Mouse (Mus musculus) urinary bladder, postnatal 4 days (tissue): ENCODE measurements at regions not wholly inside any gene's neighbourhood (a gene's known extent, or its start where the extent isn't known, plus 50 kb on each side); places are given as distances from the start of the nearest gene placed in this dataset.

Experiments
- DNase-seq, 2 experiments: peaks; one replicate each; pipeline ENCODE4 v3.0.0; 2021 to 2022; ENCODE audit warnings: low spot score in 2 of 2

DNA sequence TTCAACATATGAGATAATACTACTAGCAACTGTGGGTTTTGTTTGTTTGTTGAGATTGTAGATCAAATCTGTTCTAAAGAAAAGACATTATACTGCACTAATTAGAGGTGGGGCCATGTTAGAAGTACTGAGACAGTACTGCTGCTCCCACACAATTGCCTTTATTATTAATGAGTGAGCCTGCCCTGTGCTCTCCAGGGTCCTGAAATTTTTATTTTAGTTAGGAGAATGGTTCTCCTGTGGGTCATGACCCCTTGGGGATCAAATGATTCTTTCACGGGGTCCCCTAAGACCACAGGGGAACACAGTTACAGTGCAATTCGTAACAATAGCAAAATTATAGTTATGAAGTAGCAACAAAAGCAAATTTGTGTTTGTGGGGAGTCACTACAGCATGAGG is 268.8 kb downstream of the Gm9195 start:
- DNase-seq, result no peak

DNA sequence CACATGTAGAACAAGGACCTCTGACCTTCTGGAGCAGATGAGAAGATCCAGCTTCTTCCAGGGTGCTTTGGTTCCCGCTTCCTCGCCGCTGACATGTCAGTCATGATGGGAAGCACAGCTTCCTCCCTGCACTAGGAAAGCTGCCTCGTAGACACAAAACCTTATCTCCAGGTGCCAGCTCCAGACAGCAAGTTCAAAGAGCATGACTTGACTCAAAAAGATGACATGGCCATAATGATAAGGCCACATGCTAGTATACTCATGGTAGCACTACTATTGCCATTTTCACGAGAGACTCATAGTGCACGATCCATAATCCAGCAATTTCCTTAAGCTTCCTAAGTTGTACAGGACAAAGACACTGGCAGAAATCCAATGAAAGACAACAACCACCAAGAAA is 272.1 kb downstream of the Gm9195 start:
- no peak for DNase-seq

DNA sequence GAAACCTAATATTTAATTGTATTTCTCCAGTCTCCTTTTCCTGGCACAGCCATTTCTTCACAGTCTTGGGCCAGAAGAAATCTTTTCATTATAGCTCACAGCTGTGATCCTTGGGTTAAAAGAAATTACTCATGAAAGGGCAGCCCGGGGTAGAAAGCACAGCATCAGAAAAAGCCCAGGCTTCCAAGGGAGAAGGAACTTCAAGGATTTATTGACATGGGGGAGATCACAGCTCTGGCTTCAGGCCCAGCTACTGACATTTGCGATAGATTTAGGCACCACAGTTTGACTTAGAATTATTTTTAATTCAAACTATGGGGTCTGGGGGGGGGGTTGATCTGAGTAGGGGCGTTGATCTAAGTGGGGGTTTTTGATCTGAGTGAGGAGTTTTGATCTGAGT is 291.3 kb downstream of the Gm9195 start:
- no peak for DNase-seq

DNA sequence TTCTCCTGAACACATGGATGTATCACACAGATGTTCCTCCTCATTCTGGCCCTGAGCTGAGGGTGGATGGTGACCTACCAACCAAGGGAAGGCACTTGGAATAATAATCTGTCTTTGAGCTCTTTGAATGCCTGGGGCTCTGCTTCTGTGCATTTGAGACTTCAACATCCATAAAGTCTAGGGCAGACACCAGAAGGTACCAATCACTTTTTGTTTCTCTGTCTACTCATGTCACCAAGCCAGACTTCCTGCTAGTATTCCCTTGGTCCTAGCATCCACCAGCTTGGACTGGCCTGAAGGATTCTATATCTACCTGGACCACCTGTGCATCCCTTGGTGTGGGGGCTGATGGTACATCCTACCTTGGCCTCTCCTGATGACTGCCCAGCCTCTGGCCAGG is 291.7 kb downstream of the Gm9195 start:
- no peak for DNase-seq

DNA sequence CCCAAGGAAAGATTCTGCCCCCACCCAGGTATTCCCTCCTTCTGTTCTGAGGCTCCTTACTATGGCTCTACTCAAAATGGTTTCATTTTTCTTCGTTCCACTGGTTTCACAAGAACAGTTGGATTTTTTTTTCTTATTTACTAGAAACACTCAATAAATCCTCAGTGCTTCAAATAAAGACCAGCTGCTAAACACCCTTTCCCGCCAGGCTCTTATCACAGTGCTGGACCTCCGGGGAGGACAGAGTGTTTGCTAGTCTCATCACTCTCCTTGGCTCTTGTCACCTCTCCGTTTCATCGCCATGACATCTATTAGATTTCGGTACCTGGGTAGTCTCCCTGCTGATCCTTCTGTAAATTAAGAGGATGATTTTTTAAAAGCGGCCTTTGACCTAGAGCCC is 293.7 kb downstream of the Gm9195 start:
- no peak for DNase-seq

DNA sequence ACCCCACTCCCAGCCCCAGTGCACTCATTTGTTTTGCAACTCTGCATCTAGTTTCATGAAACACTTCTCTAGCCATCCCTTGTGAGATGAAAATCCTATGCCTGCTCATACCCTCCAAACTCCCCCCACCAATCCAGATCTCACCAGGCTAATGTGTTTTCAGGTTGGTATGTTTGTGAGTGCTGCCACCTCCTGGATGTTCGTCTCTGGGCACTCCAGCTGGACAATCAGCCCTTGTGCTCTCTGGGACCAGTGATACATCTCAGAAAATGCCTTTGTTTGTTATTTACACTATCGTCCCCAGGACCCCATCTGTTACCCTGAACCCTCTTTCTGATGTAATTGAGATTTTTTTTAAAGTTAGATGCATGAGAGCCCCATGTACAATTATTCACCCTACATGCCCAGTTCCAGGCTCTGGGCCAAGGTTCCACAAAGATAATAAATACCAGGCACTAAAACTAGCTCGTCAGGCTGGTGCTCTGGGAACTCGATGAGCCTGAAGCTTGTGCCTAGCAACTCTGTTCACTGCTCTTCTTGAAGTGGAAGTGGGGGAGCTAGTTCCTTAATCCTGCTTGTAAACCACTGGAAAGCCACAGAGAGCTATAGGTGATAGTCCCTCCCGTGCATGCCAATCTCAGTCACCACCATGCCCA is 304.2 kb downstream of the Gm9195 start:
- DNase-seq, result no peak

DNA sequence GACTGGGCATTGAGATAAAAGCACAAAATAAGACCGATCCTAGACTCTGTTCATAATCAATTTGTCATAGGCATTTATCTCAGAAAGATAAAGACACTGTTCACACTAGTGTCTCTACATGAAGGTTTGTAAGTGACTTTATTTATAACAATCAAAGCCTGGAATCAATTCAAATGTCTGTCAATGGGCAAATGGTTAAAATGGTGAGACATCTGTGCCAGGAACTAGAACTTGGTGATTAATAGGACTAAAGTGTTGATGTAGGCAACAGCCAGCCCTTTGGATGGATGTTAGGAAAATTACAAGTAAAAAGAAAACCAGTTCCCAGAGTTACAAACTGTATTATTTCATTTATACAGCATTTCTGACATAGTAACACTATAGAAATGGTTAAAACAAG is 315.9 kb downstream of the Gm9195 start:
- DNase-seq, result no peak

DNA sequence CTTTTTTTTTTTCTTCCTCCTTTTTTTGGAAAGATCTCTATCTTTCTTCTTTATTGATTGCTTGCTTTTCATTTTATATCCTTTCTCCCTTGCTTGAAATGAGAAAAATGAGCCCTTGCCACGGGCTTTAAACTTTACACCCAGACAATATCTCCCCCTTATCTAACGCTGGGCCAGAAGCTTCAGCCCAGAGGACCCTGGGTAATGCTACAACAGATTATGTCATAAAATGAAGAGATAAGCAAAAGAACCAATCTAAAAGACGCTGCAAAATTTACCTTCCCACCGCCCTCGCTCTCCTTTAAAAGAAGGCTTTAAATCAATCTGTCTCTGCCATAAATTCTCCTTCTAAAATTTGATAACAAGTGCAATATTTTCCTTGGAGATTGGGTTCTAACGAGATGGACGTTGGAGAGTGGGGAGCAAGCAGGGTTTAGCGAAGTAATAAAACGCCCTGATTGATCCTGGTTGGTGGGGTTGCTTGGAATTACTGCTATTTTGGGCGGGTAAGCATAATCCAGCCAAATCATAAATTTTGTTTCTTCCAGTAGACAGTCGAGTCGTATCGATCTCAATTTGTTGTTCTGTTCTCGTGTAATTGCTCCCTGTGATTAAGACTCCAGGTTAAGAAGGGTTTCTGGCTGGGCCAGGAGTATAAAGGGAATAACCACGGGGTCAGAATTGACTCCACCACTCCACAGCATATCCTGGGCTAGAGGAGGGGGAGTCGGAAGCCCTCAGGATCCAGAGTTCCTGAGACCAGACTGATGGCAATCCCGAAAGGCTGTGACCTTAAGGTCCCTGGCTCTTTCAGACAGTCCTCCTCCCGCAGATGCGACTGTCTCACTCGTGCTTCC is 318.9 kb downstream of the Gm9195 start:
- no peak for DNase-seq

DNA sequence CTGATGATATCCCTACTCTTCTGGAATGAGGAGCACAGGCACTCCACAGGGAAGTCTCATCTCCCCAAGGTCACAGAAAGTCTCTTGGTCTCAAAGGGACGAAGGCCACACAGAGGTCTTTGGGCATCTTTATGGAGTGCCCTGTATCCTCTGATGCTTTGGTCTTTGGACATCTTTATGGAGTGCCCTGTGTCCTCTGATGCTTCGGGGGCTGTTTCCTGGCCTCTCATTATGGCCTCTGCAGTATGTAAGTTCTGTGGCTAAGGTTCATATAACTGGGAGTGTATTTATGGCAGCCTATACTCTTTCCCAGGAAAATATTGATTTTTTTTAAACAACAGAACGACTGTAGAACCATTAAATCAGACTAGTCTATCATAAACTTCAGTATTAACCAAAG is 319.9 kb downstream of the Gm9195 start:
- DNase-seq, result no peak

DNA sequence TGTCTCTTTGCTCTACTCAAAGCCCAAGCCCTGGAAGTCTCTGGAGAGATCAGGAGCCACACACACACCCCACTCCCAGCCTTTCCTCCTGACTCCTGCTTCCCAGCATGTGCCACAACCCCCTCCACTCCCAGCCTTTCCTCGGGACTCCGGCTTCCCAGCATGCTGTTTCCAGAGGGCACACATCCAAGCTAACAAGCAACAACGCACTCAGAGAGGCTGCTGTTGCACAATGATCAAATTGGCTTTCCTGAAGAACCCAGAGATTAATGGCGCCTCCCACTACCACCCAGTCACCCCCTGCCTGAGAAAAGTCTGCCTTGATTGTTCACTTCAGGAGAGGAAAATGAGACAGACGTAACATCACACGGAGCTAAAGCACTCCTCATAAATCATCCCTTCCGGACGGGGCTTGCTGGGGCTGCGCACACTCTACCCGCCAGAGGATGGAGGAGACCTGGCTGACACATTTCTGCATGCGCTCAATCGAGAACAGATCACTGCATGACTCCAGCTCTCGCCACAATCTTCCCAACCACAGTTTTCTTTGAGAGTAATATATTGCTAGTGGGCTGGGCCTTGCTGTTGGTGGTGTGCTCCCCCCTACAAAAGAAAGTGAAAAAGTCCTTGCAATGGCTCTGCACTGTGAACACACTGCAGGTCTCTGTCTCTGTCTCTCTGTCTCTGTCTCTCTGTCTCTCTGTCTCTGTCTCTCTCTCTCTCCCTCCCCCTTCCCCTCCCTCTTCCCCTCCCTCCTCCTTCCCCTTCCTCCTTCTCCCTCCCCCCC is 332.9 kb downstream of the Gm9195 start:
- peak in 1 of 2 experiments; percentile 18 for DNase-seq

DNA sequence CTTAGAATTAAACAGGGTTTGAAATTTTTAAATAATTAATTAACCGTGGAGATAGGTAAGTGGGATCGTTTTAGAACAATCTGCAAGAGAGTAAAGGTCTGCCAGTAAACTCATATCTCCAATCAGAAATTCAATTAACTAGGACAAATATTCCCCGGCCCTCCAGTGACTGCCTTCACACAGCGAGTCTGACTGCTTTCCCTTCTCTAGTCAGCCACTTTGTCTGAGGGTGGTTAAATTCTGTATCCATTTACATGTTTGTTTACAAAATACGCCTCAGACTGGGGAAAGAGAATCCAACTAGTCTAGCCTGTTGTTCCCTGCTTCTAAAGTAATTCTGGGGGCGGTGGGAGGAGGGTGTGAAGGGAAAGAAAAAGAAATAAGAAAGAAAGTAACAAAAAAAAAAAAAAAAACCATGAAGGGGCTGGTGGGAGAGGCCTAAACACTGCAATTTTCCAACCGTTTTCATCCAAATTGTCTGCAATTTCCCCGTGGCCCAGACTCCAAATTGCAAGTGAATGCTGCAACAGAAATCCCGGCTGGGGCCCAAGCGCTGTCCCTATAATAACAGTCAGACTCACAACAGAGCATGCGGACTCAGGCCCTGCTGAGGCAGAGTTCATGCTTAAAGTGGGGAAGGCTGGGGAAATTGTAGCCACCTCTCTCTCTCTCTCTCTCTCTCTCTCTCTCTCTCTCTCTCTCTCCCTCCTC is 336.3 kb downstream of the Gm9195 start:
- DNase-seq, result no peak

DNA sequence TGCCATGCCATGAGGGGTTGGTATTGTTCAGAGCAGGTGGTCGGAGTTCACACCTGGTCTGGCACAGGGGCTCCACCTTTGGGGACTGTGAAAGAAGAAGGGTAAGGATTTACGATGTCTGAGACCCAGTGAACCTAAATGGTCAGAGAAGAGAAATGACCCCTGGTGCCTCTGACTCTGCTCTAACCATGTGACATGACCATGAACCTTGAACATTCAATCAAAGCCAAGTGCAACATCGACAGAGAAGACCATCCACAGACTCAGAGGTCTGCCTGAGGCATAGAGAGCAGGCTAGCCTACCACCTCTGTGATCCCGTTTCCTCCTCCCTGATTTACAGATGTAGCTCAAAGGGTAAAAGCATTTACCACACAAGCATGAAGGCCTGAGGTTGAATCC is 340.0 kb downstream of the Gm9195 start:
- DNase-seq, result no peak

DNA sequence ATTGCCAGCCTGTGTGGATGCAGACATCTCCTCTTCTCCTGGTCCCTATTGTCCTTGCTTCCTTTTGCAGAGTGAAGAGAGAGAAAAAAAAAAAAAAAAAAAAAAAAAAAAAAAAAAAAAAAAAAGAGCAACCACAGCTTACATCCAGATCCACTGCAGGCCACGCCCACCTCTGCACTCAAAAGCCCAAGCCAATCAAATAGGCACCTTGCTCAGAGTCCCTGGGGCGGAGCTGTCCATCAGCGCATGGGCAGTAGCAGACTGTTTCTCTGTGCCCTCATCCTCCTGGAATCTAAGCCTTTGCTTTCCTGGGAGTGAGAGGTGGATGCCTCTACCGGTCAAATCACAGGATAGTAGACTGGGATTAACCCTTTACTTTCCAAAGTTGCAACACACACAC is 342.2 kb downstream of the Gm9195 start:
- no peak for DNase-seq

DNA sequence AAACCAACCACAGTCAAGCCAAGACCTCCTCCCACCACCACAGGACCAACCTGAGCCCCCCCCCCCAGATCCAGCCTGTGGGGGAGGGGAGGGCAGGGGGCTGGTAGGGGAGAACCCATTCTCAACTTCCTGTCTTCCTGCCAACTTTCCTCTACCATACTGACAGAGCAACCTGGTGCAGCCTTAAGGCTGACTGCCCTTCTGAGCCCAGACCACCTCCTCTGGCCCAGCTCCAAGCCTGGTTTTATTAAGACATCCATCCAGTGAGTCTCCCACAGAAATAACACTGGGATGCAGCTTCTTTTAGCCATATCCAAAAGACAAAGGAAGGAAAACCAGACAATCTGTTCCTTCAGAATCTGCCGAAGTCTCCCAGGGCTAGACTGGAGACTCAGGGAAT is 342.8 kb downstream of the Gm9195 start:
- DNase-seq, result no peak

DNA sequence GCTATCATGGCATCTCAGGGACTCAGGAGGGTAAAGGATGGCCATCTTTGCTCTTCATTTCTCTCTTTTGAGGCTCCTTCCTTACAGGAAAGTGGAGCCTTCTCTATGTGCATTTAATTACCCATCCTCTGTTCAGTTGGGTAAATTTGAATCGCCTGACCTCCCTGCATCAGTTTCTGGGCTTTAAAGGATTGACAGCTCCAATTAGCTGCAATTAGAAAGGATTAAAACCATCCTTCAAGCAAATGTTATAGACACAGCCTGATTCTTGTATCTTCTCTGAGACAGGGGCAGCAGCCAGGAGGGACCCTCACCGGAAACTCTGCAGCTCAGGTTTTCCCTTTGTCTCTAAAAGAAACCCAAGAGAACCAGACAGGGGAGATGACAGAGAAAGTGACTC is 345.3 kb downstream of the Gm9195 start:
- DNase-seq, result no peak

DNA sequence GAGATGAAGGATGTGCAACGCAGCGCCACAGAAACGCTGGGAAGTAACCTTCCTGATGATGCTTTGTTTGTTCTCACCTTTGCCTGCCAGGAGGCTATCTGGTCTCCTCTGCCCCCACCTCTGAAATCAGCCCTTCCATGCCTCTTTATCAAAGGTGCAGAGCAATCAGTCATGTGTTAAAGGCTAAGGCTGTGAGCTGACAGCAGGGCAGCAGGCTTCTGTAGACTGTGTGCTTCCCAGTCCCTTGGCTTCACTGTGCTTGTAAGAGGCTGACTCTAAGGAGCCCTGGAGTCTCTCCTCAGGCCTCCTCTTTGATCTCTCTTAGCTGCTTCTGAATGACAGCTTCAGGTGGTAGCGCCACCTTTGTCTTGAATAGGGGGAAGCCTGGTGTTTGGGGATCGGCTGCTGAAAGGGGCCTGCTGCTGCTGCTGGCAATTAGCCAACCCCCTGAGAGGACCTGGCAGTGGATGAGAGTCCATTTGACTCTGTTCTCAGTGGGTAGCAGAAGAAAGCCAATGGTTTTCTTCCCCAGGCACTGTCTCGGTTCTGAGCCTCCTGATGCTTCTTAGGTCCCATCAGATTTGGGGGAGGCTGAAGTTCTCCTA is 348.7 kb downstream of the Gm9195 start:
- DNase-seq, result no peak

DNA sequence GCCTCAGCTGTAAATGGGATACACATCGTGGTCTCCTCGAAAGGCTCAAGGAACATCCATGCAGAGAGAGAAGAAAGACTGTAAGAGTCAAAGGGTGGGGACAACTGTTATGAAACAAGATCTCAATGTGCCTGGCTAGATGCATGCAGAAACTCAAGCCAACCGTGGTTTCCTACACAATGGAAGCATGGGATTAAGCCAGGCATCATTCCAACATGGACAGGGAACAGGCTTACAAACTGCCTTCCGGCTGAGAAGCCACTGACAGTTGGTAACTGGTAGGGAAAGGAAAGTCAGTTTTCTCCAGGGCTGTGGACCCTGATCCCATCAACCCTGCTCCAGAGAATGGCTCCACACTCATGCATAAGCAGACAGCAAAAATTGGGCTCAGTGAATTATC is 350.5 kb downstream of the Gm9195 start:
- no peak for DNase-seq

DNA sequence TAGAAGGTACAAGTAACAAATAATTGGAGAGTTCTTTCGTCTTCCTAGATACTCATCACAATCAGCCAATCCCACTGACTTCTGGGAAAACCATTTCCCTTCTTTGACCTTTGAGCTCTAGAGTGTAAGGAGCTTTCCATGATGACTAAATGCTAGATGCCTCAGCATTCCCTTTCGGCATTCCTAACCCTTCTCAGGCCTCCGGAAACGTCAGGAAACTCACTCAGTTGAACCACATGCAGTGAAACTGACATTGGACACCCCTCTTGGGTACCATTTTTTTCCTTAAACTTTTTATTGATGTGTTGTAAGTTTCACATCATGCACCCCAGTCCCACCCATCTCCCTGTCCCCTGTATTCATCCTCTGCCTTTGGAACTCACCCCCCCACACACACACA is 361.5 kb downstream of the Gm9195 start:
- DNase-seq, result no peak

DNA sequence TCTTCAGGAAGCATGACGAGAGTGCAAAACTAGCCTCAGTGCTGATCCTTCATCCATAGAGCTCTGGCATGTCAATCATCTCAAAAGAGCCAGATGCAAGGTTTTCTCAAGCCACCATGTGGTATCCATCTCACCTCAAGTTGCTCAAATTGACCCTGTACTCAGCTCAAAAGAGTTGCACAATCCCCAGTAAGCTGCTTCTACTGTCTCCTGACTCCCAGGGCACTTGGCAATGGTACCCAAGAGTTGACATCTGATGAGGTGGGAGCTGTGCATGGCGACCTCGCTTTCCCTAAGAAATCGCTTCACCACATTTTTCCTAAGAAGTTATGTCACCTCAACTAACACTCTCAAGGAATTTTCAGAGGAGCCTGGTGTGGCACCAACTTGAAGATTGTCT is 369.9 kb downstream of the Gm9195 start:
- DNase-seq, result no peak

DNA sequence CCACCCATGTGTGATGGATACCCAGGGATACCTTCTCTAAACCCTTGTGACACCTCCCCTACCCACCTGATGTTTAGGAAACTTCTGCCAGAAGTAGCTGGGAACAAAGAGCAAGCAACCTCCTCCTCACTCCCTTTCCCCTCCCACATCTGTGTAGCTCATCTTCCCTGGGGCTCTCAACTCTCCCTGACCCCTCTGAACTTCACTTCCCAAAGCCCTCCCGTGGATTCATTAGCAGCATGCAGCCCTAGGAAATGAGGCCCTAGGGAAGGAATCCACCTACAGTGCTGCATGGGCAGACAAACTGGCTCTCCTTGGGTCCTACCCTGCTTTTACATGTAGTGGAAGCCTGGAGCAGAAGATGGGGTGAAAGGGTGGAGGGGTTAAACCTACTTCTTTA is 370.6 kb downstream of the Gm9195 start:
- no peak for DNase-seq

DNA sequence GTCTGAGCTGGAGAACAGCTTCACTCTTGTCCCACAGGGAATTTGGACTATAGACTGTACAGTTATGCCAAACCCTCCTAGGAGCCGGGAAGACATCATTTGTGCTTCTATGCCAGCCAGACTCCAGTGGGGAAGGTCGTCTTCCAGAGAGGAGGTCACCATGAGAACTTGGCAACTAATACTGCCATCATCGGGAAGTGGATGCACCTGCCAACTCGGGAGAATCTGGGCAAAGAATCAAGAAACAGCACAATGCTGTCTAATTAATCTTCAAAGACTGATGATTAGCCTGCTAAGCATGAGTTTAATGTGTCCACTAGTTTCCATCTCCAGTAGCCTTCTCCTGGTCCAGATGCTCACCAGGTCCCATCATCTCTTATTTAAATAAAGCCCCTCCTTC is 374.8 kb downstream of the Gm9195 start:
- no peak for DNase-seq
